Mouse (Mus musculus): Measurements from ENCODE around the gene Rfc5. TPM values are rescaled to one million over a fixed set of nuclear protein-coding genes. Genes with fewer than 3 reads are reported as not detected.
A peak's percentile ranks its signal among the peaks of the same experiment; 100 is the strongest.

The Rfc5 gene
- polyA plus RNA-seq, 1 experiment: 36.5 TPM

- H3K4me1 ChIP-seq (ENCODE audit: control insufficient read depth, insufficient read depth, low read length): no peaks in the 10 kb centered on the region; the same call in 1 of the 2 replicates
- WGBS: 67% methylated on average over 8 of the region's 8 CpGs
- no peak for TF ChIP-seq CTCF (IDR thresholded peaks at IDR 0.05; ENCODE audit: control insufficient read depth, insufficient read depth, low read length)
- TF ChIP-seq POLR2A (IDR thresholded peaks at IDR 0.05; ENCODE audit: borderline replicate concordance, control insufficient read depth, low read depth, low read length): no peak
- no peak overlapping the region for H3K4me3 ChIP-seq (replicated peaks; ENCODE audit: control insufficient read depth, low read depth, low read length)
- no peak overlapping the region for H3K27ac ChIP-seq (ENCODE audit: control insufficient read depth, insufficient read depth, low read depth, low read length, poor library complexity)
These were observed 50.3 kb downstream of the Rfc5 start for GRCm38 (mm10) chr5:117338503-117338902.

- Histone ChIP-seq H3K4me3 (replicated peaks; ENCODE audit: control insufficient read depth, low read depth, low read length) (no peak overlapping the region), H3K27ac (ENCODE audit: control insufficient read depth, insufficient read depth, low read depth, low read length, poor library complexity) (0 out of 2 replicates have a peak overlapping the region, but pooled peaks have one; percentile 19), H3K4me1 (ENCODE audit: control insufficient read depth, insufficient read depth, low read length) (no peaks in the 10 kb centered on the region; the same call in 1 of the 2 replicates)
- TF ChIP-seq CTCF (IDR thresholded peaks at IDR 0.05; ENCODE audit: control insufficient read depth, insufficient read depth, low read length): no peak
- 84% methylated on average over 10 of the region's 10 CpGs for WGBS
These were observed 50.8 kb downstream of the Rfc5 start for GRCm38 (mm10) chr5:117337999-117338398.

- 84% methylated on average over 7 of the region's 7 CpGs for WGBS
- TF ChIP-seq POLR2A (IDR thresholded peaks at IDR 0.05; ENCODE audit: borderline replicate concordance, control insufficient read depth, low read depth, low read length) (no peak), CTCF (IDR thresholded peaks at IDR 0.05; ENCODE audit: control insufficient read depth, insufficient read depth, low read length) (no peak)
- Histone ChIP-seq H3K4me3 (replicated peaks; ENCODE audit: control insufficient read depth, low read depth, low read length) (no peak overlapping the region), H3K4me1 (ENCODE audit: control insufficient read depth, insufficient read depth, low read length) (no peaks in the 10 kb centered on the region), H3K27ac (ENCODE audit: control insufficient read depth, insufficient read depth, low read depth, low read length, poor library complexity) (no peak overlapping the region)
These were observed 58.4 kb downstream of the Rfc5 start for GRCm38 (mm10) chr5:117330457-117330856.

Other genes with a start within 250 kb of the Rfc5 start
- gene Pebp1, start 101.4 kb downstream of the Rfc5 start, polyA plus RNA-seq (2011; ENCODE audit: insufficient read depth, insufficient read length, low replicate concordance, missing spikeins): 48.4 and 61.4 TPM in 2 replicates
- 2.1 and 5.3 TPM in 2 replicates for gene Vsig10, start 70.0 kb downstream of the Rfc5 start, polyA plus RNA-seq (2011; ENCODE audit: insufficient read depth, insufficient read length, low replicate concordance, missing spikeins)
- 10.0 and 23.5 TPM in 2 replicates for gene Wsb2, start 31.7 kb downstream of the Rfc5 start, polyA plus RNA-seq (2011; ENCODE audit: insufficient read depth, insufficient read length, low replicate concordance, missing spikeins)
- 0.29 TPM in 1 of 2 replicates, not detected in the other for gene Ksr2, start 25.0 kb upstream of the Rfc5 start, polyA plus RNA-seq (2011; ENCODE audit: insufficient read depth, insufficient read length, low replicate concordance, missing spikeins)

Data from bone marrow, adult 2 months (tissue).